Mouse (Mus musculus): ENCODE data around the gene Mapk8ip2. TPM values are rescaled to one million over a fixed set of nuclear protein-coding genes. Genes with fewer than 3 reads are reported as not detected.
A peak's percentile ranks its signal among the peaks of the same experiment; 100 is the strongest.
"Not testable (repeated sequence)": the region's sequence is repeated elsewhere in the genome, so short reads cannot be mapped to it uniquely, and the experiment has no call there.

Gene Mapk8ip2
- polyA plus RNA-seq, 1 experiment from 2014 or later: 2.5 TPM

DNA sequence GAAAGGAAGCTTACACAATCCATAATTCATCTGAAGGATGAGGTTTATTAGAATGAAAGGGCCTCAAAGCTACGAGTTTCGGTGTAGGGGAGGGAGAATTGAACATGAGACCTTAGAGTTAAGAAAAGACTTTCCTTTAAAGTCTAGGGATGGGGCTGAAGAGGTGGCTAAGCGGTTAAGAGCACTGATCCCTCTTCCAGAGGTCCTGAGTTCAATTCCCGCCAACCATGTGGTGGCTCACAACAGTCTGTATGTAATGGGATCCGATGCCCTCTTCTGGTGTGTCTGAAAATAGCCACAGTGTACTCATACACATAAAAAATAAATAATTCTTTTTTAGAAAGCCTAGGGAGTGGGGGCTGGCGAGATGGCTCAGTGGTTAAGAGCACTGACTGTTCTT, 23.4 kb upstream of the Mapk8ip2 start:
- Histone ChIP-seq H3K9me3 (replicated peaks) (no peaks in the 10 kb centered on the region), H3K27me3 (ENCODE audit: low read depth, poor library complexity, severe bottlenecking) (no peaks in the 10 kb centered on the region), H3K36me3 (peaks cover 25% of the 10 kb centered on the region), H3K4me3 (peak overlapping the region; percentile 88), H3K4me1 (peaks cover 24% of the 10 kb centered on the region), H3K27ac (peak overlapping the region; percentile 94; the same call in 1 of the 2 replicates)
- 42% methylated on average over 6 of the region's 6 CpGs for WGBS
- no peak for DNase-seq (ENCODE audit: low spot score)

DNA sequence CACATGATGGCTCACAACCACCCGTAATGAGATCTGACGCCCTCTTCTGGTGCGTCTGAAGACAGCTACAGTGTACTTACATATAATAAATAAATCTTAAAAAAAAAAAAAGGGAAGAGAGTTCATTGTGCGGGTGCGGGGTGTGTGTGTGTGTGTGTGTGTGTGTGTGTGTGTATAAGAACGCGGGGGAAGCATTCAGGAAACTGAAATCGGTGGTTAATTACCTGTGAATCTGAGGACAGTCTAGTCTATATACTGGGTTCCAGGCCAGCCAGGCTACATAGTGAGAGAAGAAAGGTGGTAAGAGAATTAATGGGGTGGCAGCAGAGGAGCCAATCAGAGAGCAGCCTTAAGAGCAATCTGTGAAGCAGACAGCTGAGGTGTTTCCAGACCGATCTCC, 22.9 kb upstream of the Mapk8ip2 start:
- not testable (repeated sequence) for H3K27me3 ChIP-seq (ENCODE audit: low read depth, poor library complexity, severe bottlenecking); H3K9me3 ChIP-seq (replicated peaks); DNase-seq (ENCODE audit: low spot score); H3K4me3 ChIP-seq; H3K27ac ChIP-seq
- 84% methylated on average over 9 of the region's 9 CpGs for WGBS
- Histone ChIP-seq H3K36me3 (peaks cover 24% of the 10 kb centered on the region), H3K4me1 (peaks cover 20% of the 10 kb centered on the region)

DNA sequence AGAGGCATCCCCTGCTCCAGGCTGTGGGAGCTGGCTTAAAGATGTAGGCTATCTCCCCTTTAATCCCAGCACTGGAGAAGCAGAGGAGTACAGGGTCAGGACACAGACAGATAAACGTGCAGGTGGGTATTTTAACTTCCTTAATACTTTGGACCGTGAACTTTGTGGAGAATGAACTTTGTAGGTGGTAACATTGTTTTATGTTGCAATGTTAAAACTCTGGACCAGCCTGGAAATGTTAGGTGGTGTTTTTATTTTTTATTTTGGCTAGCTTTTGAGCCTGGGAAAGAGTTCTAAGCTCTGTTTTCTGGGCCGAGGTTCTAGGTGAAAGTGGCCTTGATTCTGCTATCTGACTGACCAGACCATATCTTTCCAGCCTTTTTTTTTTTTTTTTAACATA, 22.4 kb upstream of the Mapk8ip2 start:
- peaks cover 15% of the 10 kb centered on the region for H3K4me1 ChIP-seq
- H3K9me3 ChIP-seq (replicated peaks): no peaks in the 10 kb centered on the region
- 90% methylated on average over 3 of the region's 3 CpGs for WGBS
- H3K4me3 ChIP-seq: no peak overlapping the region
- peaks cover 19% of the 10 kb centered on the region for H3K36me3 ChIP-seq
- no peak overlapping the region for H3K27ac ChIP-seq
- no peaks in the 10 kb centered on the region for H3K27me3 ChIP-seq (ENCODE audit: low read depth, poor library complexity, severe bottlenecking)
- no peak for DNase-seq (ENCODE audit: low spot score)

DNA sequence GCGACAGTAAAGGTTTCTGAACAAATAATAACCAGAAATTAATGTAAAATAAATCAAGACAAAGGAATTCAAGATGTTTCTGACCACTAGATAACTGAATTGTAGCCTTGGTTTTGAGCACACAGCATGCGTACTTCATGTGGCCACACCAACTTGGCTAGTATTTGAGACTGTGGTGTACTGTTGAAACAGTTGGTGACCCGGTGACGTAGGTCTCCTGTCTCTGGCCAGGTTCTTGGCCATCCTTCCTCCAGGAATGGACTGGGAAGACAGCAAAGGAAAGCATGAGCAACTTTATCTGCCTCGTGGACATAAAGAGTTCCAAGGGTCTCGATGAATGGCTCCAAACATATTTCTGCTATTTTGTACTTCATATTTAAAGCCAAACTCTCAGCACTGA, 21.9 kb upstream of the Mapk8ip2 start:
- no peaks in the 10 kb centered on the region for H3K27me3 ChIP-seq (ENCODE audit: low read depth, poor library complexity, severe bottlenecking)
- peaks cover 13% of the 10 kb centered on the region for H3K36me3 ChIP-seq
- no peaks in the 10 kb centered on the region for H3K9me3 ChIP-seq (replicated peaks)
- no peak overlapping the region for H3K4me3 ChIP-seq
- no peak for DNase-seq (ENCODE audit: low spot score)
- WGBS: 92% methylated on average over 6 of the region's 6 CpGs
- H3K4me1 ChIP-seq: peaks cover 11% of the 10 kb centered on the region
- no peak overlapping the region for H3K27ac ChIP-seq

DNA sequence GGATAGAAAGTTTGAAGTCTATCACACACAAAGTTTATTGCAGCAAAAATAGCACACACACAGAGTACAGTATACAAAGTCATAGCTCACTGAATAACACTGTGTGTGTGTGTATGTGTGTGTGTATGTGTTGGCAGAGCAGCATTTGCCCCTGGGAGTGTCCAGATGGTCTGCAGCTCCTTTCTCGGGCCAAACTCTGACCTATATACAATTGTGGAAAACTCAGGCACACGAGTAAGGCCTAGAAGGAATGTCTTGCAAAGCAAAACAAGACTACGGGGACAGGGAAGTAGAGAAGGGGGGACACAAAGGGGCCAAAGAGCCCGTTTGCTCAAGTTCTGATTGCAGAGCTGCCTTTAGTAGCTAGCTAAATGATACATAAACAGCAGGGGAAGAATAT, 20.8 kb upstream of the Mapk8ip2 start:
- no peak for DNase-seq (ENCODE audit: low spot score)
- 89% methylated on average over 4 of the region's 4 CpGs for WGBS
- H3K4me3 ChIP-seq: no peak overlapping the region
- H3K27me3 ChIP-seq (ENCODE audit: low read depth, poor library complexity, severe bottlenecking): no peaks in the 10 kb centered on the region
- peaks cover 10% of the 10 kb centered on the region for H3K4me1 ChIP-seq
- H3K9me3 ChIP-seq (replicated peaks): no peaks in the 10 kb centered on the region
- H3K27ac ChIP-seq: no peak overlapping the region
- peaks cover 2% of the 10 kb centered on the region; the same call in 1 of the 2 replicates for H3K36me3 ChIP-seq

DNA sequence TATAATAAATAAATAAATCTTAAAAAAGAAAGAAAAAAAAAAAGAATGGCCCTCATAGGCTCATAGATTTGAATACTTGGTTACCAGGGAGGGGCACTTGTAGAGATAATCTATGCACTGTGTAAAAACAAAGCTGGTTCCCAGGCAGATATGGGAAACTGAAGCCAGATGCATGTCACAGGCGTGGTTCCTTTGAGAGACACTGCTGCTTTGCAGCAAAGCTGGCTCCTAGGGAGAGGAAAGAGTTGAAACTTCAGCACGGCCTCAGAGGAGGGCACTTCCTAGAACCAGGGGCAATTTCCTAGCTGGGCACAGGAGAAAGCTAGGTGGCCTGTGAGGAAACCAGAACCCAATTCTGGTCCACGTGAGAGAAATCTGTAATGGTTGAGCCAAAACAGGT, 19.6 kb upstream of the Mapk8ip2 start:
- Histone ChIP-seq H3K27me3 (ENCODE audit: low read depth, poor library complexity, severe bottlenecking) (no peaks in the 10 kb centered on the region), H3K4me3 (no peak overlapping the region), H3K9me3 (replicated peaks) (no peaks in the 10 kb centered on the region), H3K27ac (no peak overlapping the region), H3K4me1 (no peaks in the 10 kb centered on the region; the same call in 1 of the 2 replicates), H3K36me3 (no peaks in the 10 kb centered on the region)
- DNase-seq (ENCODE audit: low spot score): no peak
- WGBS: 71% methylated on average over 3 of the region's 3 CpGs

DNA sequence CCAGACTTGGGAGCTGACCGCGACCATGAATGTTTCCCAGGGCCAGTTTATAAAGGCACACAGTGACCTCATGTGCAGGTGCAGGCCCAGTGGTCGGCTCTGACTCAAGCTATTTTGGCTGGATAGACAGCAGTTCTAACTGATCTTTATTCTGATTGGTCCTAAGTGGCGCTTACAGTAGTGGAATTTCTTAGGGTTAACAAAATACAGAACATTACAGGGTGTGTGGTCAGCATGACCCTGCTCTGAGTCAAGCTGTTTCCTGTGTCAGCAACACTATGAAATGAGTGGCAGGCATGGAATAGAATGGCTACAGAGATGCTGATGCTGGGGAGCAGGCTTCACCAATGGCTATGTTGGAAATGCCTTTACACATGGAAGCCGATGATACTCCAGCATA, 17.8 kb upstream of the Mapk8ip2 start:
- H3K4me1 ChIP-seq: no peaks in the 10 kb centered on the region
- no peak for DNase-seq (ENCODE audit: low spot score)
- no peaks in the 10 kb centered on the region for H3K27me3 ChIP-seq (ENCODE audit: low read depth, poor library complexity, severe bottlenecking)
- no peak overlapping the region for H3K4me3 ChIP-seq
- H3K36me3 ChIP-seq: no peaks in the 10 kb centered on the region
- WGBS: 89% methylated on average over 5 of the region's 5 CpGs
- no peaks in the 10 kb centered on the region for H3K9me3 ChIP-seq (replicated peaks)
- no peak overlapping the region for H3K27ac ChIP-seq

DNA sequence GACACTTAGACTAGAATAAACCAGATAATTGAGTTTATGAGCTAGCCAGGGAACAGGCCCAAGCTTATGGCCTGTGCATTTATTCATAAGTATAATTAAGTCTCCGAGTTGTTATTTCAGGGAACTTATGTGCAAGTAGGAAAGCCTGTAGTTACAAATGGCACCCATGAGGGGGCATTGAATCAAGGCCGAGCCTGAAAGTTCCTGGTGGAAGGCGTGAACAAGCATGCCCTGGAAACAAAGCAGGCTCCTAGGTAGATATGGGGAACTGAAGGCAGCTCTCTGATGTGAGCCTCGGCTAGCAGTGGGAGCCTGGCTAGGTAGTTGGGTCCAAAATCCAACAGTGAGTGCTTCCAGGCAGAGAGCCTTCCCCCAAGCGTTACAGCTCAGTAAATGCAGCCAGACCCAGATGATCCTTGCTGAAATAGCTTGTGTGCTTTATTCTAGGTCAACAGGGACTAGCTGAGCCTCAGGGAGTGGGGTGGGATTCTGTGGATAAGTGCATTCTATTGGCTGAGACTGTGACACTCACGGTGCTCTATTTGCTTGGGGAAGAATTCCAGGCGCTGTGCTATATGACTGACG, 11.1 kb upstream of the Mapk8ip2 start:
- no peaks in the 10 kb centered on the region for H3K36me3 ChIP-seq
- no peak for DNase-seq (ENCODE audit: low spot score)
- 39% methylated on average over 8 of the region's 8 CpGs for WGBS

DNA sequence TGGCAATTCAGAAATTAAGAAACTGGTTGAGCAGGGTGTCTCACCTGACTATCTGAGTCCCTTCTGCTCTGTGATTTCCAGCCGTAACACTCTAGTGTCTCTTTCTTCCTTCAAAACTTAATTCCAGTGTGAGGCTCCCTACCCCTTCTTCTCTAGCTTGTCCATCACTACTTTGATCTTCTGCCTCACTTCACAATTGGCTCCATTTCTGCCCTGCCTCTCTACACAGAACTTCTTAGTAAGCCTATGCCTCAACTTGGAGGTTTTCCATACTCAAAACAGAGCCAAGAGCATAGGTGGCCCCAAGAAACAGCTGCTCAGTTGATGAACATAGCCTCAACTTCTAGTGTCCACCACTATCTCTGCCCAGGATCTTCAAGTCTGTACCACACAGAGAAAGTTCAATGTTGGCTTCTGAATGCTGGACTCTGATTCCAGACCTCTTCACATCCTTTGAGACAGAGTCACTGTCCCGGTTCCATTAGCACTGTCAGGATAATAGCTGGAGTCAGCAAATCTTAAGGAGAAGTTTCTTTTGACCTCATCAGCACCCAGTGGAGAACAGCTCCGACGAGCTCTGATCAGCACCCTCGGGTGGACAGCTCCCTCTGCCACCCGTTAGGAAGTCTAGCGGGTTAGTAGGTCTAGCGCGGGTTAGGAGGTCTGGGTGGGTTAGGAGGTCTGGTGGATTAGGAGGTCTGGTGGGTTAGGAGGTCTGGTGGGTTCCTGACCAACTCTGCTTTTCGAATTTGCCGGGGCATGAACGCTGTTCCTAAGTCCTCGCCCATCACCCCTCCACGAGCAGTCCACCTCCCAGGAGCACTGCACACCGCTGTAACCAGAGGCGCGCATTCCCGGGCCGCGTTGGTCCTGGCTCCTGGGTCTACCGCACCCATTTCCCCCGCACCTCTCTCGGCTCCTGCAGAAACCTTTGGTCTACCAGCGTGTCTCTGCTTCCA, 528 bp upstream of the Mapk8ip2 start:
- no peaks in the 10 kb centered on the region for H3K36me3 ChIP-seq
- H3K4me1 ChIP-seq: peaks cover 17% of the 10 kb centered on the region
- peak overlapping the region; percentile 68 for H3K4me3 ChIP-seq
- 4% methylated on average over 24 of the region's 24 CpGs for WGBS
- H3K9me3 ChIP-seq (replicated peaks): no peaks in the 10 kb centered on the region
- peak; percentile 87 for DNase-seq (ENCODE audit: low spot score)
- peaks cover 43% of the 10 kb centered on the region for H3K27me3 ChIP-seq (ENCODE audit: low read depth, poor library complexity, severe bottlenecking)
- no peak overlapping the region for H3K27ac ChIP-seq

More for the DNA sequence above, 11.1 kb upstream of the Mapk8ip2 start:
- no peak overlapping the region for H3K27ac ChIP-seq
- H3K9me3 ChIP-seq (replicated peaks): no peaks in the 10 kb centered on the region
- H3K4me3 ChIP-seq: no peak overlapping the region
- H3K27me3 ChIP-seq (ENCODE audit: low read depth, poor library complexity, severe bottlenecking): no peaks in the 10 kb centered on the region
- H3K4me1 ChIP-seq: no peaks in the 10 kb centered on the region

DNA sequence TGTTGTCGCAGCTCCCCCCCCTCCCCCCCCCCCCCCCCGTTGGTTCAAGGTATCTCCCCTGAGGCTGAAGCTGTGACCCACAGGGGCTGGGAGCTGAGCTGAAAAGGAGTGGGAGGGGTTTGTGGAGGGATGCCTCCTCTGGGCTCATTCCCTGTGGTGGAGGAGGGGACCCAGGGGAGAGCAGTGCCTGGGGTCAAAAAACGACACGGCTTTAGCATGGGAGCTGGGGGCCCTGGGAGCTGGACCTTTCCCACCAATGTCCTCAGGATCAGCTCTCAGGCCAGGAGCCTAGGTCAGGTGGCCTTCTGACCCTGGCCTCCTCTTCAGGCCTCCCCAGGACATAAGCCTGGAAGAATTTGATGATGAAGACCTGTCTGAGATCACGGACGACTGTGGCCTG, 1.1 kb downstream of the Mapk8ip2 start:
- no peak for DNase-seq (ENCODE audit: low spot score)
- WGBS: 16% methylated on average over 5 of the region's 6 CpGs
- H3K9me3 ChIP-seq (replicated peaks): no peaks in the 10 kb centered on the region
- no peak overlapping the region for H3K27ac ChIP-seq
- H3K36me3 ChIP-seq: no peaks in the 10 kb centered on the region
- H3K4me3 ChIP-seq: 0 out of 2 replicates have a peak overlapping the region, but pooled peaks have one; percentile 6
- H3K27me3 ChIP-seq (ENCODE audit: low read depth, poor library complexity, severe bottlenecking): peaks cover 43% of the 10 kb centered on the region
- peaks cover 17% of the 10 kb centered on the region for H3K4me1 ChIP-seq

DNA sequence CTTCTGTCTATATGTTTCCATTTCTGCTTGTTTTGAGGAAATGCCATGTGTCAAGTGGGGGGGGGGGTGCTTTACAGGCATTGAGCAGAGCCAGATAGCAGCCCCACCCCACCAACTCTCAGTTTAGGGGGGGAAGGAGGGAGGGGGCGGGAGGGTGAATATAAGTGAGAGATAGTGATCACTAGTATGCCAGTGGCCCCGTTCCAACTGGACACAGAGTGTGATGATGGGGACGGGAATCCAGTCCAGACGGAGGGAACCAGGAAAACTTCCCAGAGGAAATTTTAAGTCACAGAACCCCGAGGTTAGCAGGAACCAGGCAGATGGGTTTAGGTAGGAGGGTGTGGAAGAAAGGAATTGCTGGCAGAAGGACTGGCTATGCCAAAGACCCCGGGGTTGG, 1.9 kb downstream of the Mapk8ip2 start:
- H3K4me3 ChIP-seq: no peak overlapping the region
- 82% methylated on average over 6 of the region's 6 CpGs for WGBS
- H3K36me3 ChIP-seq: no peaks in the 10 kb centered on the region
- H3K27ac ChIP-seq: no peak overlapping the region
- DNase-seq (ENCODE audit: low spot score): no peak
- H3K4me1 ChIP-seq: peaks cover 19% of the 10 kb centered on the region
- no peaks in the 10 kb centered on the region for H3K9me3 ChIP-seq (replicated peaks)
- H3K27me3 ChIP-seq (ENCODE audit: low read depth, poor library complexity, severe bottlenecking): peaks cover 43% of the 10 kb centered on the region

DNA sequence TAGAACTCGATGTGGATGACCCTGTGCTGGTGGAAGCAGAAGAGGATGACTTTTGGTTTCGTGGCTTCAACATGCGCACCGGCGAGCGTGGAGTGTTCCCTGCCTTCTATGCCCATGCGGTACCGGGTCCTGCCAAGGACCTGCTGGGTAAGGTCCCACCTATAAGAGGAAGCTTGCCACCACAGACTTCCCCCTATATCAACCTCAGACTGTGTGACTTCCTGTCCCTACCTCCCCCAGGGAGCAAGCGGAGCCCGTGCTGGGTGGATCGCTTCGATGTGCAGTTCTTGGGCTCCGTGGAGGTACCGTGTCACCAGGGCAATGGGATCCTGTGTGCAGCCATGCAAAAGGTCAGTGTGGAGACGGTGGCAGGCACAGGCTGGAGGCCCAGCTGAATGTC, 5.2 kb downstream of the Mapk8ip2 start:
- H3K27me3 ChIP-seq (ENCODE audit: low read depth, poor library complexity, severe bottlenecking): peaks cover 28% of the 10 kb centered on the region
- H3K36me3 ChIP-seq: no peaks in the 10 kb centered on the region
- DNase-seq (ENCODE audit: low spot score): no peak
- H3K4me3 ChIP-seq: no peak overlapping the region
- 95% methylated on average over 15 of the region's 15 CpGs for WGBS
- H3K9me3 ChIP-seq (replicated peaks): no peaks in the 10 kb centered on the region
- peaks cover 14% of the 10 kb centered on the region for H3K4me1 ChIP-seq
- no peak overlapping the region for H3K27ac ChIP-seq

DNA sequence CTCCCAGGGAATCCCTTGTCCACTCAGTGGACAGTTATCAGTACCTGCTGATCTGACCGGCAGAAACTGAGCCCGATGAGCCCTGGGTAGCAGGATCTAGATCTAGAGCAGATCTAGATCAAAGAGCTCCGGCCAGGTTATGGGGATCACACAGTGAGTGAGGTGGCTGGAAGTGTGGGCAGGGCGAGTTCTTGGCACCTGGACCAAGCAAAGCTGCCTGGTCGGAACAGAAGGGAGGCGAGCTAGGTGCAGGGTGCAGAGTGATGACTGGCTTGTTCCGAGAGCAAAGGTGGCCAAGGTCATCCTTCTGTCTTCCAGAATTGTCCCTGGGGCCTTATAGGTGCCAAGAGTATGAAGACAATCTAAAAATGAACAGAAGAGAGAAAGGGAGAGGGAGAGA, 6.1 kb downstream of the Mapk8ip2 start:
- no peak overlapping the region for H3K27ac ChIP-seq
- no peak overlapping the region for H3K4me3 ChIP-seq
- peaks cover 6% of the 10 kb centered on the region for H3K4me1 ChIP-seq
- DNase-seq (ENCODE audit: low spot score): no peak
- H3K27me3 ChIP-seq (ENCODE audit: low read depth, poor library complexity, severe bottlenecking): peaks cover 19% of the 10 kb centered on the region
- no peaks in the 10 kb centered on the region for H3K9me3 ChIP-seq (replicated peaks)
- WGBS: 86% methylated on average over 7 of the region's 7 CpGs
- no peaks in the 10 kb centered on the region for H3K36me3 ChIP-seq
